Mouse (Mus musculus): ENCODE measurements at regions not wholly inside any gene's neighbourhood (a gene's known extent, or its start where the extent isn't known, plus 50 kb on each side); places are given as distances from the start of the nearest gene placed in this dataset.

- Histone ChIP-seq H3K4me3 (ENCODE audit: low read depth, low read length) (no peak overlapping the region), H3K27me3 (ENCODE audit: control insufficient read depth, insufficient read depth, low read length) (no peaks in the 10 kb centered on the region)
- 6% methylated on average over 7 of the region's 7 CpGs for WGBS
These were observed 234.3 kb upstream of the Gpc5 start for GRCm38 (mm10) chr14:114857689-114858088.

GRCm38 (mm10) chr14:114863585-114863984 lies 228.4 kb upstream of the Gpc5 start:
- 71% methylated on average over 4 of the region's 4 CpGs for WGBS
- no peak for TF ChIP-seq POLR2A (IDR thresholded peaks at IDR 0.05; ENCODE audit: low read depth, low read length)
- no peak for TF ChIP-seq CTCF (IDR thresholded peaks at IDR 0.05; ENCODE audit: extremely low read depth, insufficient read length, insufficient replicate concordance, low read depth, low read length)

More at GRCm38 (mm10) chr14:114857689-114858088, 234.3 kb upstream of the Gpc5 start:
- H3K36me3 ChIP-seq (ENCODE audit: control insufficient read depth, insufficient read depth, low read length), result no peaks in the 10 kb centered on the region
- H3K4me1 ChIP-seq (ENCODE audit: control insufficient read depth, insufficient read depth, insufficient read length, low read length), result peaks cover 2% of the 10 kb centered on the region; the same call in 1 of the 2 replicates
- H3K27ac ChIP-seq (ENCODE audit: insufficient read depth, low read depth, low read length), result no peak overlapping the region
- TF ChIP-seq POLR2A (IDR thresholded peaks at IDR 0.05; ENCODE audit: low read depth, low read length) (no peak), CTCF (IDR thresholded peaks at IDR 0.05; ENCODE audit: extremely low read depth, insufficient read length, insufficient replicate concordance, low read depth, low read length) (no peak)

GRCm38 (mm10) chr14:114864102-114864501 lies 227.9 kb upstream of the Gpc5 start:
- H3K27ac ChIP-seq (ENCODE audit: insufficient read depth, low read depth, low read length), result no peak overlapping the region
- H3K4me3 ChIP-seq (ENCODE audit: low read depth, low read length), result no peak overlapping the region
- H3K4me1 ChIP-seq (ENCODE audit: control insufficient read depth, insufficient read depth, insufficient read length, low read length), result no peaks in the 10 kb centered on the region
- H3K27me3 ChIP-seq (ENCODE audit: control insufficient read depth, insufficient read depth, low read length), result no peaks in the 10 kb centered on the region
- no peaks in the 10 kb centered on the region for H3K36me3 ChIP-seq (ENCODE audit: control insufficient read depth, insufficient read depth, low read length)
- TF ChIP-seq POLR2A (IDR thresholded peaks at IDR 0.05; ENCODE audit: low read depth, low read length) (no peak), CTCF (IDR thresholded peaks at IDR 0.05; ENCODE audit: extremely low read depth, insufficient read length, insufficient replicate concordance, low read depth, low read length) (no peak)
- 82% methylated on average over 5 of the region's 5 CpGs for WGBS

More at GRCm38 (mm10) chr14:114863585-114863984, 228.4 kb upstream of the Gpc5 start:
- H3K36me3 ChIP-seq (ENCODE audit: control insufficient read depth, insufficient read depth, low read length), result no peaks in the 10 kb centered on the region
- H3K4me3 ChIP-seq (ENCODE audit: low read depth, low read length), result no peak overlapping the region
- H3K4me1 ChIP-seq (ENCODE audit: control insufficient read depth, insufficient read depth, insufficient read length, low read length), result no peaks in the 10 kb centered on the region
- no peaks in the 10 kb centered on the region for H3K27me3 ChIP-seq (ENCODE audit: control insufficient read depth, insufficient read depth, low read length)
- H3K27ac ChIP-seq (ENCODE audit: insufficient read depth, low read depth, low read length), result no peak overlapping the region

- WGBS, result 22% methylated on average over 5 of the region's 5 CpGs
- Histone ChIP-seq H3K36me3 (ENCODE audit: control insufficient read depth, insufficient read depth, low read length) (no peaks in the 10 kb centered on the region), H3K27me3 (ENCODE audit: control insufficient read depth, insufficient read depth, low read length) (no peaks in the 10 kb centered on the region), H3K27ac (ENCODE audit: insufficient read depth, low read depth, low read length) (no peak overlapping the region), H3K4me1 (ENCODE audit: control insufficient read depth, insufficient read depth, insufficient read length, low read length) (no peaks in the 10 kb centered on the region), H3K4me3 (ENCODE audit: low read depth, low read length) (no peak overlapping the region)
- no peak for TF ChIP-seq CTCF (IDR thresholded peaks at IDR 0.05; ENCODE audit: extremely low read depth, insufficient read length, insufficient replicate concordance, low read depth, low read length)
- TF ChIP-seq POLR2A (IDR thresholded peaks at IDR 0.05; ENCODE audit: low read depth, low read length), result no peak
These were observed 222.8 kb upstream of the Gpc5 start for GRCm38 (mm10) chr14:114869233-114869632.

GRCm38 (mm10) chr14:114875101-114875500 lies 216.9 kb upstream of the Gpc5 start:
- TF ChIP-seq CTCF (IDR thresholded peaks at IDR 0.05; ENCODE audit: extremely low read depth, insufficient read length, insufficient replicate concordance, low read depth, low read length) (no peak), POLR2A (IDR thresholded peaks at IDR 0.05; ENCODE audit: low read depth, low read length) (no peak)
- H3K36me3 ChIP-seq (ENCODE audit: control insufficient read depth, insufficient read depth, low read length), result no peaks in the 10 kb centered on the region
- no peaks in the 10 kb centered on the region for H3K4me1 ChIP-seq (ENCODE audit: control insufficient read depth, insufficient read depth, insufficient read length, low read length)
- H3K4me3 ChIP-seq (ENCODE audit: low read depth, low read length), result no peak overlapping the region
- no peak overlapping the region for H3K27ac ChIP-seq (ENCODE audit: insufficient read depth, low read depth, low read length)
- H3K27me3 ChIP-seq (ENCODE audit: control insufficient read depth, insufficient read depth, low read length), result no peaks in the 10 kb centered on the region
- 36% methylated on average over 3 of the region's 3 CpGs for WGBS

- no peaks in the 10 kb centered on the region for H3K36me3 ChIP-seq (ENCODE audit: control insufficient read depth, insufficient read depth, low read length)
- no peak for TF ChIP-seq CTCF (IDR thresholded peaks at IDR 0.05; ENCODE audit: extremely low read depth, insufficient read length, insufficient replicate concordance, low read depth, low read length)
- no peak for TF ChIP-seq POLR2A (IDR thresholded peaks at IDR 0.05; ENCODE audit: low read depth, low read length)
- H3K27ac ChIP-seq (ENCODE audit: insufficient read depth, low read depth, low read length), result no peak overlapping the region
- WGBS, result 72% methylated on average over 9 of the region's 9 CpGs
- H3K4me3 ChIP-seq (ENCODE audit: low read depth, low read length), result no peak overlapping the region
- H3K4me1 ChIP-seq (ENCODE audit: control insufficient read depth, insufficient read depth, insufficient read length, low read length), result no peaks in the 10 kb centered on the region
- H3K27me3 ChIP-seq (ENCODE audit: control insufficient read depth, insufficient read depth, low read length), result no peaks in the 10 kb centered on the region
These were observed 215.6 kb upstream of the Gpc5 start for GRCm38 (mm10) chr14:114876427-114876826.

GRCm38 (mm10) chr14:114877477-114877876 lies 214.5 kb upstream of the Gpc5 start:
- Histone ChIP-seq H3K27ac (ENCODE audit: insufficient read depth, low read depth, low read length) (no peak overlapping the region), H3K4me1 (ENCODE audit: control insufficient read depth, insufficient read depth, insufficient read length, low read length) (no peaks in the 10 kb centered on the region), H3K27me3 (ENCODE audit: control insufficient read depth, insufficient read depth, low read length) (no peaks in the 10 kb centered on the region), H3K36me3 (ENCODE audit: control insufficient read depth, insufficient read depth, low read length) (no peaks in the 10 kb centered on the region), H3K4me3 (ENCODE audit: low read depth, low read length) (no peak overlapping the region)
- no peak for TF ChIP-seq POLR2A (IDR thresholded peaks at IDR 0.05; ENCODE audit: low read depth, low read length)
- no peak for TF ChIP-seq CTCF (IDR thresholded peaks at IDR 0.05; ENCODE audit: extremely low read depth, insufficient read length, insufficient replicate concordance, low read depth, low read length)
- 43% methylated on average over 5 of the region's 5 CpGs for WGBS
